Mouse (Mus musculus) forebrain, postnatal 0 days (tissue): ENCODE measurements around the gene Olfr263. TPM values are rescaled to one million over a fixed set of nuclear protein-coding genes. Genes with fewer than 3 reads are reported as not detected.

Experiments
- ATAC-seq: fragments of 200-750 bp; cut with Nextera tagmentation; 2 replicates; pipeline ENCODE4 v1.8.0; 2017; ENCODE audit warnings: mild to moderate bottlenecking, moderate library complexity
- DNase-seq: peaks from one replicate; pipeline ENCODE4 v3.0.0-alpha.2; 2015
- H3K27ac ChIP-seq: fragments of 300-500 bp; sonication (generic); 2 replicates; pipeline ENCODE4 v1.5.1; 2014; ENCODE audit warnings: low read depth, mild to moderate bottlenecking, antibody characterized with exemption, low read length, moderate library complexity, mixed read lengths
- H3K27me3 ChIP-seq: fragments of 300-500 bp; sonication (generic); 2 replicates; pipeline ENCODE4 v1.6.1; 2014; ENCODE audit warnings: mild to moderate bottlenecking, low read length, mixed read lengths; ENCODE audit not compliant: insufficient read depth
- H3K36me3 ChIP-seq: fragments of 300-500 bp; sonication (generic); 2 replicates; pipeline ENCODE4 v1.6.1; 2014; ENCODE audit warnings: mild to moderate bottlenecking, moderate library complexity; ENCODE audit not compliant: insufficient read depth
- H3K4me1 ChIP-seq: fragments of 300-500 bp; sonication (generic); 2 replicates; pipeline ENCODE4 v1.6.1; 2014; ENCODE audit warnings: antibody characterized with exemption; ENCODE audit not compliant: insufficient read depth
- H3K4me2 ChIP-seq: fragments of 300-500 bp; sonication (generic); 2 replicates; pipeline ENCODE4 v1.6.1; 2014; ENCODE audit warnings: low read depth, mild to moderate bottlenecking, moderate library complexity
- H3K4me3 ChIP-seq: fragments of 300-500 bp; sonication (generic); 2 replicates; pipeline ENCODE4 v1.5.1; 2014; ENCODE audit warnings: low read depth, low read length, mixed read lengths
- H3K9ac ChIP-seq: fragments of 300-500 bp; sonication (generic); 2 replicates; pipeline ENCODE4 v1.6.1; 2014; ENCODE audit warnings: mild to moderate bottlenecking
- H3K9me3 ChIP-seq: fragments of 300-500 bp; sonication (generic); 2 replicates; pipeline ENCODE4 v1.6.1; 2016; ENCODE audit warnings: low read length
- CTCF ChIP-seq: sonication (generic); IDR thresholded peaks from 2 replicates; pipeline ENCODE4 v1.5.1; 2016; ENCODE audit warnings: antibody characterized with exemption, control low read depth, low read depth
- WGBS: fragments of 180-500 bp; shearing (Covaris S2); extraction: QIAGEN DNeasy Blood & Tissue Kit; methylation state at CpG from one replicate; pipeline ENCODE4 v1.1.7; 2014; 5-methylcytosine and 5-hydroxymethylcytosine counted together
- polyA plus RNA-seq: library from polyadenylated mRNA; unstranded; fragments of >200 nt; fragmentation: Nextera tagmentation; extraction: Ambion mirVana; gene quantifications from 2 replicates; pipeline ENCODE4 v1.2.1, GENCODE M21; 2015
- total RNA-seq: library from RNA; depleted of rRNA; stranded (reverse); fragments of >200 nt; gene quantifications from 2 replicates; pipeline ENCODE4 v1.2.3, GENCODE M21; 2014

The Olfr263 gene
- total and polyA plus RNA-seq, 2 experiments from 2014 or later = not detected

DNA sequence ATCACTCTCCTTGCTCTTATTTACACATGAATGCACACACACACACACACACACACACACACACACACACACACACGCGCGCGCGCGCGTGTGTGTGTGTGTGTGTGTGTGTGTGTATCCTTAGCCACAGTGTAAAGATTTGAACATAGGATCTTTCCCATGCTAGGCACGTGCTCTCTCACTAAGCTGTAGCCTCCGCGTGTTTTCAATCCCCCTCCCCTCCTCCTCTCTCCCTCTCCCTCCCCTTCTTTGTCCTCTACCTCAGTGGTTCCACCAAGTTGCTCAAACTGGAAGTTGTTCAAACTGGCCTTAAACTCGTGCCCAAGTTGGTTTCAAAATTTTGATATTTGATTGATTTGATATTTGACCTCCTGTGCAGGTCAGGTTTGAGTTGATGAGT, 47.3 kb downstream of the Olfr263 start:
- DNase-seq (no peak), ATAC-seq (no peak)
- Histone ChIP-seq H3K9me3 (no peaks in the 10 kb centered on the region), H3K27ac (no peak overlapping the region), H3K4me3 (no peak overlapping the region), H3K4me2 (no peak overlapping the region), H3K27me3 (no peaks in the 10 kb centered on the region), H3K36me3 (no peaks in the 10 kb centered on the region), H3K4me1 (peaks cover 6% of the 10 kb centered on the region), H3K9ac (no peak overlapping the region)
- TF ChIP-seq CTCF = no peak
- 67% methylated on average over 11 of the region's 11 CpGs for WGBS

- Histone ChIP-seq H3K4me2 (no peak overlapping the region), H3K9me3 (no peaks in the 10 kb centered on the region), H3K9ac (no peak overlapping the region), H3K27ac (no peak overlapping the region), H3K27me3 (no peaks in the 10 kb centered on the region), H3K4me1 (peaks cover 13% of the 10 kb centered on the region), H3K36me3 (no peaks in the 10 kb centered on the region), H3K4me3 (no peak overlapping the region)
- ATAC-seq (no peak), DNase-seq (no peak)
- no peak for TF ChIP-seq CTCF
- 75% methylated on average over 5 of the region's 5 CpGs for WGBS
Measured at GRCm38 (mm10) chr13:21177657-21178056, 48.2 kb downstream of the Olfr263 start.

DNA sequence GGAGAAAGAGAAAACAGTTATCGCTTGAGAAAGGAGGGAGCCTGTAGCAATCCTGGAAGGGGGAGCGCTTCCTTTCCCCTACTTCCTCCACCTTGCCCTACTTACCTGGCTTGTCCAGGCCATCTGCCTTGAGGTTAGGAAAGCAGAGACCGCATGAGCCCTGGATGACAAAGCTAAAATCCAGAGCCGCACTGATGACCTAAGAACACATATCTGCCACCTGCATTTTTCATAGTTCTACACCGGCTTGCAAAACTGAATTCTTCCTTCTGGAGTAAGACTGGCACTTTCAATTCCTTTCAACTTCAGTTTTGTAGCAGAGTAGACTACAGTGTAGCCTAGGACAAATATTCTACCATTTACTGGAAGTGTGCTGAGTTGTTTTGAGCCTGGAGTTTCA, 48.9 kb downstream of the Olfr263 start:
- WGBS = 85% methylated on average over 5 of the region's 5 CpGs
- Histone ChIP-seq H3K4me3 (no peak overlapping the region), H3K4me2 (no peak overlapping the region), H3K9me3 (no peaks in the 10 kb centered on the region), H3K9ac (no peak overlapping the region), H3K27ac (no peak overlapping the region), H3K4me1 (peaks cover 13% of the 10 kb centered on the region), H3K27me3 (no peaks in the 10 kb centered on the region), H3K36me3 (peaks cover 7% of the 10 kb centered on the region; the same call in 1 of the 2 replicates)
- no peak for ATAC-seq
- no peak for TF ChIP-seq CTCF
- no peak for DNase-seq

DNA sequence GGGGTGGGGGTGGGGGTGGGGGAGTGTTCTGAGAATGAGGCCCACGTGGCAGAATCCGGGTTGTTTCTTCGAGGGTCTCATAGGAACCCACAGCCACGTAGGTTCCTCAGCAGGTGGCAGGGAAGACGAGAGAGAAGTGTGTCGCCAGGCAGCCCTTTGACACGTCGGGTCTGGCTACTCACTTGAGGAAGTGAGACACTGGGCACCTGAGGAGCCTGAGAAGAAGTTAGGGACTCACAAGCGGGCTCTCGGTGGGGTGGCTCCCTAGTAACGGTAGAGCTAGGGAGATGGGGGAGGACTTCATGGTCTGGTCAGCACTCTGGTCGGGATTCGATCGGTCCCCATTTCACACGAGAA, 49.9 kb downstream of the Olfr263 start, which contains the start of gene Trim27:
TSS of gene Trim27 (plus strand) at position 79 of the 357 bp plus-strand sequence.
- ATAC-seq = peak; percentile 19
- TF ChIP-seq CTCF = no peak

DNA sequence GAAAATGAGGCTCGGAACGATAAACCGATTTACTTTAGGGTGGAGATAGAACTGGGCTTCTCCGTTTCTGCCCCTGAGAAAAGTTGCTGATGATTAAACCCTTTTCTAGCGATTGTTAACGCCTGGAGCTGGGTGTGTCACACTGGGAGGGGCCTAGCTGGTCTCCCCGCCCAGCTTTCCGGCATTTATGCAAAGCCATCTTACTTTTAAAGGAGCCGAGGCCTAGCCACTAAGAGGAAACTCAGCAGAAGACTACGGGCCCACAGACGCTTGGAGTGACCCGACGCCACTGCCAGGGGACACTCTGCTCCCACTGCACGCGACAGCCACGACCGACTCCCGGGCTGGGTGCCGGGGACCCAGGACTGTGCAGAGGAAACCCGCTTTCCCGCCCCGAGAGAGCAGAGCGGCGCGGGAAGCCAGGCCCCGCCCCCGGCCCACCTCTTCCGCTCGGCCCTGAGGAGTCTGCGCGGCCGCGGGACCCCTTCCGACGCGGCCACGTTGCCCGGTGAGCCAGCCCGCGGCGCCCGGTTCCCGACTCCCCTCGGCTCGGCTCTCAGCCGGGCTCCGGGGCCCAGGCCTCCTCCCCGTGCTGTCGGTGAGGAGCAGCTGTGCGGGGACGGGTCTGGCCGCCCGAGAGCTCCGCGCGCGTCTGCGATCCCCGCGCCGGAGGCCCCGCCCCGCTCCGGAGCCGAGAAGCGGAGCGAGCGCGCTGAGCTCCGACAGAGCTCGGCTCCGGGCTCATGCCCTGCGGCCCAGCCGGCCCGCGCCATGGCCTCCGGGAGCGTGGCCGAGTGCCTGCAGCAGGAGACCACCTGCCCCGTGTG, 50.5 kb downstream of the Olfr263 start:
- no peaks in the 10 kb centered on the region for H3K9me3 ChIP-seq
- DNase-seq (peak; percentile 92), ATAC-seq (peak; percentile 95)
- H3K4me2 ChIP-seq = peak overlapping the region; percentile 76
- H3K4me3 ChIP-seq = peak overlapping the region; percentile 81
- TF ChIP-seq CTCF = no peak
- H3K27ac ChIP-seq = peak overlapping the region; percentile 88
- WGBS = under 1% methylated on average over 79 of the region's 80 CpGs
- H3K27me3 ChIP-seq = no peaks in the 10 kb centered on the region
- peaks cover 19% of the 10 kb centered on the region for H3K36me3 ChIP-seq
- H3K4me1 ChIP-seq = peaks cover 13% of the 10 kb centered on the region
- H3K9ac ChIP-seq = peak overlapping the region; percentile 83

More for the DNA sequence above, 49.9 kb downstream of the Olfr263 start, which contains the start of gene Trim27:
- H3K4me1 ChIP-seq = peaks cover 13% of the 10 kb centered on the region
- peak within 1 kb of the TSS; percentile 81 for H3K4me3 ChIP-seq
- peaks cover 16% of the 10 kb centered on the region for H3K36me3 ChIP-seq
- 1% methylated on average over 15 of the region's 15 CpGs for WGBS
- H3K27me3 ChIP-seq = no peaks in the 10 kb centered on the region
- H3K9me3 ChIP-seq = no peaks in the 10 kb centered on the region
- no peak for DNase-seq
- peak within 1 kb of the TSS; percentile 88 for H3K27ac ChIP-seq
- H3K4me2 ChIP-seq = peak within 1 kb of the TSS; percentile 76
- peak within 1 kb of the TSS; percentile 83 for H3K9ac ChIP-seq

- Histone ChIP-seq H3K4me2 (peak overlapping the region; percentile 76), H3K4me3 (peak overlapping the region; percentile 81), H3K4me1 (peaks cover 13% of the 10 kb centered on the region), H3K27ac (peak overlapping the region; percentile 88), H3K27me3 (no peaks in the 10 kb centered on the region), H3K9ac (peak overlapping the region; percentile 83), H3K36me3 (peaks cover 27% of the 10 kb centered on the region), H3K9me3 (no peaks in the 10 kb centered on the region)
- DNase-seq (peak; percentile 64), ATAC-seq (peak; percentile 50)
- TF ChIP-seq CTCF = no peak
- WGBS = 2% methylated on average over 70 of the region's 71 CpGs
Measured at GRCm38 (mm10) chr13:21180551-21181530, 51.4 kb downstream of the Olfr263 start.

DNA sequence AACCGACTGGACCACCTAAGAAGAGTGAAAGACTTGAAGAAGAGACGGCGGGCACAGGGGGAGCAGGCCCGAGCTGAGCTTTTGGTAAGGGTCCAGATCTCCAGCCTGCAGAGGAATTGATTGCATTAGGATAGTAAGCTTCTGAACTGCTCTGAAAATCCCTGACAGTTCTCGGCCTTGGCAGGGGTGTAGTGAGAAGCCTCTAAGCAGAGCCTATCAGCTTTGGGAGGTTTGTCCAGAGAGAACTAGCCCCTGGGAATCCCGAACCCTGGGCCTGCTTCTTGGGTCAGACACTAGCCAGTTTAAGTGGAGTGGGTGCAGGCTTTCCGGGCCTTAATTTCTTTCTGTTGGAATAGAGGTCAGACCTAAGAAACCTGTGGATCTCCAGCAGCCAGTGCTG, 52.6 kb downstream of the Olfr263 start:
- Histone ChIP-seq H3K27me3 (no peaks in the 10 kb centered on the region), H3K4me3 (no peak overlapping the region; the same call in 1 of the 2 replicates), H3K36me3 (peaks cover 36% of the 10 kb centered on the region), H3K9ac (no peak overlapping the region), H3K4me1 (peaks cover 13% of the 10 kb centered on the region), H3K27ac (no peak overlapping the region), H3K9me3 (no peaks in the 10 kb centered on the region), H3K4me2 (peak overlapping the region; percentile 76)
- no peak for ATAC-seq
- no peak for TF ChIP-seq CTCF
- 62% methylated on average over 7 of the region's 7 CpGs for WGBS
- DNase-seq = no peak
